Mouse (Mus musculus): ENCODE data around the gene Wwc2. TPM values are rescaled to one million over a fixed set of nuclear protein-coding genes. Genes with fewer than 3 reads are reported as not detected.
A peak's percentile ranks its signal among the peaks of the same experiment; 100 is the strongest.

Gene Wwc2
- polyA plus RNA-seq (2015; fragmentation: Nextera tagmentation; extraction: Ambion mirVana) = 10.1 and 12.1 TPM in 2 replicates

DNA sequence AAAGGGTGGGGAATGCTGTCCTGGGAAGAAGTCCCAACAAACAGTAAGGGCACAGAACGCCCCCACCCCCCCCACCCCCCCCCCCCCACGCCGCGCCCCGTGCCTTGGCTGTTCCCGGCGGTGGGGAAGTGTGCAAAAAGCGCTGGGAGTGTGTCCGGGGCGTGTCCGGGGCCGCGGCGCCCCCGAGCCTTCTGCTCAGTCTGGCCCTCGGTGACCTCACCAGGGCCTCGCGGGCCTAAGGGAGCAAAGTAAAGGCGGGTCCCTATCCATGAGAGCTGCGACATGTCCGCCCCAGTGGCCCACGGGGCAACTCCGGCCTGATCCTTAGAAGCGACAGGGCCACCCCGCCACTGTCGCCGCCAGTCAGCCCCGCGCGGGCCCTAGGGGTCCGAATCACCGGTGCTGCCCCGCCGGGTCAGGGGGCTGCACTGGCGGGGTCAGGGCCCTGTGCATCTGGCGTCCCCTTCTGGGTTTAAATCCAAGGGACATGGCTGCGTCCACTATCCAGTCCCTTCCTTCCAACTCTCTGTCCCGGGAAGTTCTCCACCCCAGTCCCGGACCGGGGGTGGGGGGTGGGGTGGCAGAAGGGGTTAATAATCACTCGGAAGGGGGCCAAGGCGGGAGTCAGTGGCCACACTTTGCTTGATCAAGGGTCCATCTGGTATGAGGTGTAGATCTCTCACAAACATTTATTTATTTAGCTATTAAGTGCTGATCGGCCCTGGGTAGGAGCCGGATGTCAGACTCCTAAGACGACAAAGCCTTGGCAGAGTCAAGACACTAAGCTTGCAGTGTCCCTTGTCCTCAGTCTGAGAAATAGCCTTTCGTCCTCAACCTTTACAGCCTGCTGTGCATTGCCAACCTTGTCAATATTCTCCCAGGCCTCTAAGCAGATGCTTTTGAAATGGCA is at the start of gene Wwc2:
Gene Wwc2 (minus strand): TSS at position 14 of the 910 bp plus-strand sequence.
- Histone ChIP-seq H3K4me1 (ENCODE audit: control insufficient read depth, insufficient read depth, low read length) (peaks cover 40% of the 10 kb centered on the region), H3K9ac (ENCODE audit: low read length) (peak within 1 kb of the TSS; percentile 98), H3K4me2 (ENCODE audit: low read depth, low read length) (peak within 1 kb of the TSS; percentile 73), H3K27ac (ENCODE audit: low read length) (peak within 1 kb of the TSS; percentile 98), H3K4me3 (ENCODE audit: low read length) (peak within 1 kb of the TSS; percentile 95), H3K36me3 (ENCODE audit: control insufficient read depth, insufficient read depth) (no peaks in the 10 kb centered on the region), H3K27me3 (ENCODE audit: control insufficient read depth, insufficient read depth, low read length) (no peaks in the 10 kb centered on the region), H3K9me3 (replicated peaks; ENCODE audit: control insufficient read depth, low read length) (no peaks in the 10 kb centered on the region)
- peak; percentile 53 for ATAC-seq (replicated peaks; ENCODE audit: extremely low read depth, insufficient read depth, low FRiP score)
- 2% methylated on average over 41 of the region's 46 CpGs for WGBS

DNA sequence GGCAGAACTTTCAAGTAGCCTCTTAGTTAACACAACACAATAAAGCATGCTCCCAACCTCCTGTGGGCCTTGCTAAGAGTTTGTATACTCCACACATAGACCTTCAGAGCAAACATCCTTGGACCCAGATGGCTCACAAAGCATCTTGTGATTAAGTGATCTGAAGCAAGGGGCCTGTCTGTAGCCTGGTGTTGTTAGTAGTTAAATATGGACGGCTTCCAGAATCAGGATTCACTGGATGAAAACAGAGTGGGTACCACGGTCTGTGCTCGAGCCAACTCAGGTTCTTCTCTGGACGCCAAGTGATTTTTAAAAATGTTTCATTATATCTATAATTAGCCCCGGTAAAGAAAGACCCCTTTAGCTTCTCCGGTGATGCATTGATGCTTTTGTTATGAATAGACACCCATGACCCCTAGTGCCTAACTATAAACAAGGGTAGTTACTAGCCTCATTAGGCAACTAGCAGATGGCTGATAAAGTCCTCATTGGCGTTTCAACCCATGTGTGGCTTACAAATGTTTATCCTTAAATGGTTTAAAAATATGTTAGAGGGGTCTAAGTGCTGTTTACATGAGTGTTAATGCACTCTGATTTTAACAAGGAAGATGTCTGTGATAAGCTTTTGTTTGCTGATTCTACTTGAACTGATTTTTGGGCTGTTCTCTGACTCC is 47.7 kb upstream of the Wwc2 start:
- 68% methylated on average over 7 of the region's 7 CpGs for WGBS
- Histone ChIP-seq H3K9ac (ENCODE audit: low read length) (no peak overlapping the region), H3K4me3 (ENCODE audit: low read length) (no peak overlapping the region), H3K4me2 (ENCODE audit: low read depth, low read length) (no peak overlapping the region), H3K27me3 (ENCODE audit: control insufficient read depth, insufficient read depth, low read length) (no peaks in the 10 kb centered on the region), H3K4me1 (ENCODE audit: control insufficient read depth, insufficient read depth, low read length) (no peaks in the 10 kb centered on the region; the same call in 1 of the 2 replicates), H3K9me3 (replicated peaks; ENCODE audit: control insufficient read depth, low read length) (no peaks in the 10 kb centered on the region), H3K36me3 (ENCODE audit: control insufficient read depth, insufficient read depth) (no peaks in the 10 kb centered on the region), H3K27ac (ENCODE audit: low read length) (no peak overlapping the region)
- no peak for ATAC-seq (replicated peaks; ENCODE audit: extremely low read depth, insufficient read depth, low FRiP score)

DNA sequence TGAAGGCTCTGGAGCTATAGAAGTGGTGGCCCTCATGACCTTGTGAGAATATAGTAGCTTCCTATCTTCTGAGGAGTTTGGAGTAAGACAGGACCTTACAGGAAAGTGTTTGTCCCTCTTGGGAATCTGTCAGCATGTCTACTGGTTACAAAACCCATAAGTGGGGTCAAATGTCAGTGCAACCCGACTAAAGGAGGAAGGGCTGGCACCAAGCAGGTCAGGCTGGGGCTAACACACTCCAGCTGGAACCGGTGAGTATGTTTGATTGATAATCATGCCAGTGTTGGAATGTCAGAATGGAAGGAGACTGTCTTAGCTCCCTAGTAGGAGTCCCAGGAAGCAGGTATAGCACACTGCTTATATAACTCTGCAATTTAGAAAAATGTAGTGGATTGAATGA is 41.3 kb upstream of the Wwc2 start:
- WGBS = 6% methylated on average over 2 of the region's 2 CpGs
- H3K27ac ChIP-seq (ENCODE audit: low read length) = no peak overlapping the region
- H3K4me1 ChIP-seq (ENCODE audit: control insufficient read depth, insufficient read depth, low read length) = no peaks in the 10 kb centered on the region
- ATAC-seq (replicated peaks; ENCODE audit: extremely low read depth, insufficient read depth, low FRiP score) = no peak
- H3K36me3 ChIP-seq (ENCODE audit: control insufficient read depth, insufficient read depth) = no peaks in the 10 kb centered on the region
- no peaks in the 10 kb centered on the region for H3K27me3 ChIP-seq (ENCODE audit: control insufficient read depth, insufficient read depth, low read length)
- no peak overlapping the region for H3K4me3 ChIP-seq (ENCODE audit: low read length)
- no peaks in the 10 kb centered on the region for H3K9me3 ChIP-seq (replicated peaks; ENCODE audit: control insufficient read depth, low read length)
- H3K9ac ChIP-seq (ENCODE audit: low read length) = no peak overlapping the region
- no peak overlapping the region for H3K4me2 ChIP-seq (ENCODE audit: low read depth, low read length)

DNA sequence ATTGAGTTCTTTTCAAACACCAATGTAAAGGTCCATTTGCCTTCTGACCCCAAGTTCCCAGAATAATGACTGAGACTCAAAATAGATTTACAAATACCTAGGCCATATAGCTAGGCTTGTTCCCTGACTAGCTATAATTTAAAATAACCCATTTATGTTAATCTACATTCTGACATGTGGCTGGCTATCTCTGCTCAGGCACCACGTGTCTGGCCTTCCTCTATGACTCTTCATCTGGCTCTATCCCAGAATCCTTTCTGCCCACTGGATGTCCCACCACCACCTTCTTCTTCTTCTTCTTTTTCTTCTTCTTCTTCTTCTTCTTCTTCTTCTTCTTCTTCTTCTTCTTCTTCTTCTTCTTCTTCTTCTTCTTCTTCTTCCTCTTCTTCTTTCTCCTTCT is 39.9 kb upstream of the Wwc2 start:
- H3K4me3 ChIP-seq (ENCODE audit: low read length) = no peak overlapping the region
- no peaks in the 10 kb centered on the region for H3K9me3 ChIP-seq (replicated peaks; ENCODE audit: control insufficient read depth, low read length)
- no peak for ATAC-seq (replicated peaks; ENCODE audit: extremely low read depth, insufficient read depth, low FRiP score)
- H3K27me3 ChIP-seq (ENCODE audit: control insufficient read depth, insufficient read depth, low read length) = no peaks in the 10 kb centered on the region
- 55% methylated on average over 1 of the region's 1 CpGs for WGBS
- H3K4me1 ChIP-seq (ENCODE audit: control insufficient read depth, insufficient read depth, low read length) = no peaks in the 10 kb centered on the region
- no peak overlapping the region for H3K4me2 ChIP-seq (ENCODE audit: low read depth, low read length)
- no peak overlapping the region for H3K27ac ChIP-seq (ENCODE audit: low read length)
- no peaks in the 10 kb centered on the region for H3K36me3 ChIP-seq (ENCODE audit: control insufficient read depth, insufficient read depth)
- H3K9ac ChIP-seq (ENCODE audit: low read length) = no peak overlapping the region

DNA sequence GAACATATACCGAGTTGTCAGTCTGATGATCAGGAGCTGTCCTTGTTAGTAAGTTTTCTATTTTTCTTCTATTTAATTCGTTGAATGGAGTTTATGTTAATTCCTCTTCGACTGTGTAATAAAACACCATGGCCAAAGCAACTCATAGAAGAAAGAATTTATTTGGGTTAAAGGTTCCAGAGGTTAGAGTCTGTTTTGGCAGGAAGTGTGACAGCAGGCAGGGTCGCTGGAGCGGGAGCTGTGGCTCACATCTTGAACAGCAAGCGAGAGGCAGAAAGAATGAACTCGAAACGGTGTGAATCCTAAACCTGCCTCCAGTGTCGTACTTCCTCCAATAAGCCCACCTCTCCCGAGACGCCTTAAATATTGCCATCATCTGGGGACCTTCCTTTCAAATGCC is 36.1 kb upstream of the Wwc2 start:
- Histone ChIP-seq H3K4me1 (ENCODE audit: control insufficient read depth, insufficient read depth, low read length) (no peaks in the 10 kb centered on the region), H3K36me3 (ENCODE audit: control insufficient read depth, insufficient read depth) (no peaks in the 10 kb centered on the region), H3K27me3 (ENCODE audit: control insufficient read depth, insufficient read depth, low read length) (no peaks in the 10 kb centered on the region), H3K9ac (ENCODE audit: low read length) (no peak overlapping the region), H3K9me3 (replicated peaks; ENCODE audit: control insufficient read depth, low read length) (no peaks in the 10 kb centered on the region), H3K4me2 (ENCODE audit: low read depth, low read length) (no peak overlapping the region), H3K27ac (ENCODE audit: low read length) (no peak overlapping the region), H3K4me3 (ENCODE audit: low read length) (no peak overlapping the region)
- no peak for ATAC-seq (replicated peaks; ENCODE audit: extremely low read depth, insufficient read depth, low FRiP score)
- 75% methylated on average over 11 of the region's 11 CpGs for WGBS

DNA sequence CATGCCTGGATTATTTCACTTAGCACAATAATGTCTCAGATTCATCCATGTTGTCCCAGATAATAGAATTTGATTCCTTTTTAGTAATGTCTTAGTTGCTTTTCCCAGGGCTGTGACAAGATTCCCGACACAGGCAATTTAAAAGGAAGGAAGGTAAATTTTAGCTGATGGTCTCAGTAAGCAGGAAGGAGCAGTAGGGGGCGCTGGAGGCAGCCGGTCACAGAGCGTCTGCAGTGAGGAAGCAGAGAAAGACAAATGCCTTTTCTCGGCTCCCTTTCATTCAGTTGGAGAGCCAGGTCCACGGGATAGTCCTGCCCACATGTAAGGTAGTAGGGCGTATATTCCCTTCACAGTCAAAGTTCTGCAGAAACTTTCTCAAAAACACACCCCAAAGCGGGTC is 32.5 kb upstream of the Wwc2 start:
- H3K4me3 ChIP-seq (ENCODE audit: low read length) = no peak overlapping the region
- no peaks in the 10 kb centered on the region for H3K4me1 ChIP-seq (ENCODE audit: control insufficient read depth, insufficient read depth, low read length)
- H3K36me3 ChIP-seq (ENCODE audit: control insufficient read depth, insufficient read depth) = no peaks in the 10 kb centered on the region
- H3K9ac ChIP-seq (ENCODE audit: low read length) = no peak overlapping the region
- H3K27me3 ChIP-seq (ENCODE audit: control insufficient read depth, insufficient read depth, low read length) = no peaks in the 10 kb centered on the region
- 68% methylated on average over 8 of the region's 8 CpGs for WGBS
- no peaks in the 10 kb centered on the region for H3K9me3 ChIP-seq (replicated peaks; ENCODE audit: control insufficient read depth, low read length)
- H3K27ac ChIP-seq (ENCODE audit: low read length) = no peak overlapping the region
- no peak overlapping the region for H3K4me2 ChIP-seq (ENCODE audit: low read depth, low read length)
- no peak for ATAC-seq (replicated peaks; ENCODE audit: extremely low read depth, insufficient read depth, low FRiP score)

DNA sequence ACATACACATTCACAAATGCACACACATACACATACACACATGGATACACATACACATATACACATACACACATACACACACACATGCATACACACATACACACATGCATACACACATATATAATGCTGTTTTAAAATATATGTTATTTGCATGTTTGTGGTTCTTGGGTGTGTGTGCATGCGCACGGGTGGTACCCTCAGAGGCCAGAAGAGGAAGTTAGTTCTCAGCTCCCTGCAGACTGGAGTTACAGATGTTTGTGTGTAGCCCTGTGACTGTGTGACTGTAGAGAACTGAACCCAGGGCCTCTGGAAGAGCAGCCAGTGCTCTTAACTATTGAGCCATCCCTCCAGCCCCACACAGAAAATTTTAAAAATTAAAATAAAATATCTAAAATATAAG is 29.0 kb upstream of the Wwc2 start:
- 90% methylated on average over 2 of the region's 2 CpGs for WGBS
- Histone ChIP-seq H3K27me3 (ENCODE audit: control insufficient read depth, insufficient read depth, low read length) (no peaks in the 10 kb centered on the region), H3K4me3 (ENCODE audit: low read length) (no peak overlapping the region), H3K9ac (ENCODE audit: low read length) (no peak overlapping the region), H3K4me1 (ENCODE audit: control insufficient read depth, insufficient read depth, low read length) (no peaks in the 10 kb centered on the region), H3K27ac (ENCODE audit: low read length) (no peak overlapping the region), H3K36me3 (ENCODE audit: control insufficient read depth, insufficient read depth) (no peaks in the 10 kb centered on the region), H3K9me3 (replicated peaks; ENCODE audit: control insufficient read depth, low read length) (no peaks in the 10 kb centered on the region), H3K4me2 (ENCODE audit: low read depth, low read length) (no peak overlapping the region)
- no peak for ATAC-seq (replicated peaks; ENCODE audit: extremely low read depth, insufficient read depth, low FRiP score)

DNA sequence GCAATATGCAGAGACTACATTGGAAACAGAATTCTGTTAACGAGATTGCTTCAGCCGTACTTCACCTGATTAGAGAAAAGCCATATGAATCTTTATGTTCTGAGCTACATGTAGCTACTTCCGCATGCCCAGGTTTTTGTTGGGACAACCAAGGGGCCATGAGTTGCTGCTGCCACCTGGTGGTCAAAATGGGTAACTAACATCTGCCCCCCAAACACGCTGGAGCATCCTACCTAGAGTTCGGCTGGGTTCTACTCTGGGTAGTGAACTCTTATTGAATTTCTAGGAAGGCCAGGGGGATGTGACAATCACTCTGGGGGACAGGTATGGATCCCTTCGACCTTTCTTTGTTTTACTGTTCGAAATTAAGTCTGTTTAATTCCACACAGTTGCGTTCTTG is 25.8 kb upstream of the Wwc2 start:
- no peaks in the 10 kb centered on the region for H3K27me3 ChIP-seq (ENCODE audit: control insufficient read depth, insufficient read depth, low read length)
- H3K9me3 ChIP-seq (replicated peaks; ENCODE audit: control insufficient read depth, low read length) = no peaks in the 10 kb centered on the region
- 23% methylated on average over 8 of the region's 8 CpGs for WGBS
- no peak overlapping the region for H3K4me2 ChIP-seq (ENCODE audit: low read depth, low read length)
- H3K27ac ChIP-seq (ENCODE audit: low read length) = no peak overlapping the region
- no peak overlapping the region for H3K4me3 ChIP-seq (ENCODE audit: low read length)
- H3K9ac ChIP-seq (ENCODE audit: low read length) = no peak overlapping the region
- no peaks in the 10 kb centered on the region for H3K4me1 ChIP-seq (ENCODE audit: control insufficient read depth, insufficient read depth, low read length)
- peak; percentile 45; the same call in 1 of the 2 replicates for ATAC-seq (replicated peaks; ENCODE audit: extremely low read depth, insufficient read depth, low FRiP score)
- H3K36me3 ChIP-seq (ENCODE audit: control insufficient read depth, insufficient read depth) = no peaks in the 10 kb centered on the region

DNA sequence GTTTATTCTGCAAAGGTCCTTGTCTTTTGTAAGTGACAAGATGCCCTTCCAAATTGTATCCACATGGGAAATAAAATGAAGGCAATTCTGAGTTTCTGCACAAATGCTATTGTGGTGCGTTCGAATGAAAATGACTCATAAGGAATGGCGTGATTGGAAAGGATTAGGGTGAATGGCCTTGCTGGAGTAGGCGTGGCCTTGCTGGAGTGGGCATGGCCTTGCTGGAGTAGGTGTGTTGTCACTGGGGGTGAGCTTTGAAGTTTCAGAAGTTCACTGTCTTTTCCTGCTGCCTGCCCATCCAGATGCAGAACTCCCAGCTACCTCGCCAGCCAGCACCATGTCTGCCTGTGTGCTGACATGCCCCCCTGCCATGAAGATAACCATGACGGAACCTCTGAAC is 23.7 kb upstream of the Wwc2 start:
- ATAC-seq (replicated peaks; ENCODE audit: extremely low read depth, insufficient read depth, low FRiP score) = no peak
- no peak overlapping the region for H3K4me3 ChIP-seq (ENCODE audit: low read length)
- H3K4me2 ChIP-seq (ENCODE audit: low read depth, low read length) = no peak overlapping the region
- no peak overlapping the region for H3K27ac ChIP-seq (ENCODE audit: low read length)
- H3K4me1 ChIP-seq (ENCODE audit: control insufficient read depth, insufficient read depth, low read length) = no peaks in the 10 kb centered on the region
- H3K9me3 ChIP-seq (replicated peaks; ENCODE audit: control insufficient read depth, low read length) = no peaks in the 10 kb centered on the region
- WGBS = 90% methylated on average over 6 of the region's 6 CpGs
- H3K36me3 ChIP-seq (ENCODE audit: control insufficient read depth, insufficient read depth) = no peaks in the 10 kb centered on the region
- H3K9ac ChIP-seq (ENCODE audit: low read length) = no peak overlapping the region
- H3K27me3 ChIP-seq (ENCODE audit: control insufficient read depth, insufficient read depth, low read length) = no peaks in the 10 kb centered on the region
